Mouse (Mus musculus) layer of hippocampus, adult 8-10 months (tissue): ENCODE data around the gene Gm20708. TPM values are rescaled to one million over a fixed set of nuclear protein-coding genes. Genes with fewer than 3 reads are reported as not detected.

Source experiments
- DNase-seq, 2 experiments: peaks; one replicate each; pipeline ENCODE4 v3.0.0; 2022; ENCODE audit warnings: low spot score in 2 of 2
- total RNA-seq, 4 experiments: library from RNA; stranded (reverse); gene quantifications; 2 replicates each; pipeline ENCODE4 v1.2.4; 2022

Gm20708 gene
- total RNA-seq, 4 experiments from 2014 or later = 1.7 to 2.2 (median 1.9) TPM; not detected in 1

GRCm38 (mm10) chr11:117888853-117889822 lies 79.7 kb downstream of the Gm20708 start:
- DNase-seq = no peak

Other genes with a start within 250 kb of the Gm20708 start
- 10 to 100 TPM; 69.4 to 83.2 (median 76.7) TPM for gene Tnrc6c, start 155.4 kb upstream of the Gm20708 start, total RNA-seq
- gene Tmc8, start 27.6 kb upstream of the Gm20708 start, total RNA-seq = 1 to 10 TPM in 2 of 4 experiments, under 1 TPM in 2; 0.52 to 1.5 (median 0.85) TPM
- gene Tmc6, start 27.5 kb upstream of the Gm20708 start, total RNA-seq = 10 to 100 TPM; 11.6 to 27.6 (median 16.2) TPM
- 1 to 10 TPM in 1 of 4 experiments, under 1 TPM in 2, not detected in 1; 0.61 to 1.2 (median 0.75) TPM for gene 6030468B19Rik, start 12.0 kb upstream of the Gm20708 start, total RNA-seq
- 10 to 100 TPM; 11.4 to 33.5 (median 24.5) TPM for gene Syngr2, start within 50 bp of the Gm20708 start, total RNA-seq
- gene Afmid, start 16.3 kb downstream of the Gm20708 start, total RNA-seq = 1 to 10 TPM; 4.0 to 5.4 (median 4.2) TPM
- gene Tk1, start 16.4 kb downstream of the Gm20708 start, total RNA-seq = 1 to 10 TPM in 1 of 4 experiments, under 1 TPM in 3; 0.54 to 1.3 (median 0.88) TPM
- 1 to 10 TPM in 2 of 4 experiments, under 1 TPM in 2; 0.12 to 1.6 (median 0.86) TPM for gene Birc5, start 39.6 kb downstream of the Gm20708 start, total RNA-seq
- gene Tmem235, start 51.1 kb downstream of the Gm20708 start, total RNA-seq = under 1 TPM in 1 of 4 experiments, not detected in 3; 0.24 TPM
- 1 to 10 TPM; 3.1 to 5.9 (median 5.6) TPM for gene Tha1, start 63.8 kb downstream of the Gm20708 start, total RNA-seq
- 1 to 10 TPM in 3 of 4 experiments, under 1 TPM in 1; 0.81 to 7.9 (median 3.3) TPM for gene Socs3, start 160.4 kb downstream of the Gm20708 start, total RNA-seq
- gene Pgs1, start 176.6 kb downstream of the Gm20708 start, total RNA-seq = 10 to 100 TPM; 71.3 to 80.4 (median 78.8) TPM